Mouse (Mus musculus) stomach, postnatal 0 days (tissue): ENCODE results near the gene Dync1li1.

Source experiments
- CTCF ChIP-seq: IDR thresholded peaks from 2 replicates; pipeline ENCODE4 v1.5.1; 2016; ENCODE audit warnings: antibody characterized with exemption, low read depth, mild to moderate bottlenecking, moderate library complexity
- EP300 ChIP-seq: optimal IDR thresholded peaks from 2 replicates; pipeline ENCODE3; 2016; ENCODE audit warnings: antibody characterized with exemption

DNA sequence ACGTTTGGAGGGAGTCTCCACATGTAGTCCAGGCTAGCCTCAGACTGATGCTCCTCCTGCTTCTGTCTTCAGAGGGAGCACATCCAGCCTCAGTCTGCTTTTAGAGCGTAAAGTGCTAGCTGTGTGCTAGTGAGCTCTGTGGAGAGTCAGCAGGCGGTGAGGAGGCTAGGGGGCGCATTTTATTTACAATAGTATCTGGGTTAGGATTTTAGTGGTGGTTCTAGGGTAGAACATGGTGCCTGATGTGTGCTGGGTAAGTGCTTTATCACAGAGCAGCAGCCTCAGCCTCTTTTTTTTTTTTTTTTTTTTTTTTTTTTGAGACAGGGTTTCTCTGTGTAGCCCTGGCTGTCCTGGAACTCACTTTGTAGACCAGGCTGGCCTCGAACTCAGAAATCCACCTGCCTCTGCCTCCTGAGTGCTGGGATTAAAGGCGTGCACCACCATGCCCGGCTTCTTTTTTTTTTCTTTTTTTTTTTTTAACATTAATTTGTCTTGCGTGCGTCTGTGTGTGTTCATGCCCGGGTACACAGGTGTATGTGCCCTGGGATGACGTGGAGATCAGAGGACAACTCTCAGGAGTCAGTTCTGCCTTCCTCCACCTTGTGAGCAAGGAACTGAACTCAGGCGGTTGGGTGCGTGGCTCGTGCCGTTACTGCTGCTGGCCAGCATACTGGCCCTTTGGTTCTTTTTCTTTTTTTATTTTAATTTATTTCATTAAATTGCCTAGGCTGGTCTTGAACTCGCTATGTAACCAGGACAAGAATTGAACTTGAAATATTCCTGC is 11.5 kb downstream of the Dync1li1 start:
- TF ChIP-seq CTCF = no peak
- no peak for TF ChIP-seq EP300
